Mouse (Mus musculus): ENCODE results near the gene Hipk2.

DNA sequence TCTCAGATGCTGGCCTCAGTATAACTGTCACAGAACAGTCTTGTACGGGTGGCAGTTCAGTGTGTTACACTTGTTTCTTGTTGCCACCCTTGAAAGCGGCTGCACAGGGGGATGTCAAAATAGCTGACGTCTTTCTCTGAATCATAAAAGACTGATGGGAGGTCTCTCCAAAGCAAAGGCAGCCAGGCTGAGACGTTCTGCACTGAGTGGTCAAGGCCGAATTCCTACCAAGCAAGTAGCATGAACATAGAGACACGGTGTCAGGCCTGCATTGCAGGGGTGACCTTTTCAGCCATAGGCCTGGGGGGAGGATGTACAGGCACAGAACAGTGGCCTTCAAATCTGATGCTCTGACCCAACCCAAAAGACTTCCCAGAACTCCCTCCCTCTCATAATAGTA is 30.0 kb upstream of the Hipk2 start:
- no peak for TF ChIP-seq POLR2A (IDR thresholded peaks at IDR 0.05; ENCODE audit: control insufficient read depth, extremely low read depth, insufficient read depth, low read length, poor library complexity)
- TF ChIP-seq CTCF (IDR thresholded peaks at IDR 0.05; ENCODE audit: borderline replicate concordance, control insufficient read depth, extremely low read depth, insufficient read depth, low read length, poor library complexity): no peak

Data from thymus, adult 2 months (tissue).